Mouse (Mus musculus): Measurements from ENCODE around the gene Iqschfp. TPM values are rescaled to one million over a fixed set of nuclear protein-coding genes. Genes with fewer than 3 reads are reported as not detected.

Gene Iqschfp
- polyA plus RNA-seq, 1 experiment, result not detected

DNA sequence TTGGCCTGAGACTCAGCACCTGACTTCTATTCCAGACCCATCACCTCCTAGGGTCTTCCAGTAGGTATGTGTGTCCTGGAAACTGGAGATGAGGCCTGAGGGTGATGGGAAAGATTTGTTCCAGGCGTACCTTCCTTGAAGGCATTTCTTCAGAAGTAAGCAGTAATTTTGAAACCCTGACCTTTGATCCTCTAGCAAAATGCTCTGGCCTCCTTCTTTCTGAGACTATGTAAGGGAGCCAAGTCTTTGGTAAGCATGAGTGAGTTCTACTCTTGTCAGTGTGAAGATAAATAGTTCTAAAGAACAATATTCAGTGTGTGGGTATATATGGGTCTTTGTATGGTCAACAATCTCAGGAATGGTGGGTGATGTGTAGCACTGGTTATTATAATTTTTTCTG, 238.4 kb downstream of the Iqschfp start:
- no peaks in the 10 kb centered on the region for H3K4me1 ChIP-seq (ENCODE audit: control insufficient read depth, insufficient read depth, low read length)
- WGBS, result 91% methylated on average over 1 of the region's 1 CpGs
- no peak for TF ChIP-seq CTCF (IDR thresholded peaks at IDR 0.05; ENCODE audit: insufficient read depth, low read depth, low read length)
- TF ChIP-seq POLR2A (IDR thresholded peaks at IDR 0.05; ENCODE audit: insufficient read depth, low read depth, low read length), result no peak
- H3K27ac ChIP-seq (ENCODE audit: insufficient read depth, low read depth, low read length), result no peak overlapping the region
- H3K4me3 ChIP-seq (ENCODE audit: insufficient read depth, low read depth, low read length), result no peak overlapping the region

DNA sequence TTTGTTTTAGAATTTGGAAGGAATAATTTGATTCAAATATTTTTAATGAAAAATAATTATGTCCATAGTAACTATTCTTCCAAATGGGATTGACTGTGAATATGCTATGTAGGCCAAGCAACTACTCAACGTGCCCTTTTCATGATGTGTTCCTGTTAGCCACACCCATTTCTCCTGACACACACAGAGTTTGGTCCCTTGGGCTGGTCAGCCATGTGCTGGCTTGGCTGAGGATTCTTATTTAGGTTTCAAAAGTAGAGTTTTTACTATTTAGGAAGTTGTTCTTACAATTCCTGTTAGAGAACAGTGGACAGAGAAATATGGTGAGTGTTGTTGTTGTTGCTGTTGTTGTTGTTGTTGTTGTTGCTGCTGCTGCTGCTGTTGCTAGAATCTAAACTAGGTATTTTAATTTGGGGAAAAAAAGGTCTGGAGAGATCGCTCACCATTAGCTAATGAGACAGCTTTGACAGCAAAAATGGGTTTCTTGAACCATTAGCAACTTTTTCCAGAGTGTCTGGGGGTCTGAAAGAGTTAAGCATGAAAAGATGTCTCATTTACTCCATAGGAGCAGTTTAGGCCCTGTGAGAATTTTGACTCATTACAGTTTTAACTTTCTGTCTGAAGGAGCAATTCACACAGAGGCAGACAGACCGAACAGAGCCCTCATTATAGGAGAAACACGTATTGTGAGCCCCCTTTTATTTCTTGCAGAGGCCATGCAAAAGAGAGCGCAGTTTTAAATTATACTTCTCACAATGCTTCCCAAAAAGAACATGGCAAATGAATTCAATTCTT, 247.0 kb downstream of the Iqschfp start:
- H3K4me1 ChIP-seq (ENCODE audit: control insufficient read depth, insufficient read depth, low read length), result no peaks in the 10 kb centered on the region
- TF ChIP-seq POLR2A (IDR thresholded peaks at IDR 0.05; ENCODE audit: insufficient read depth, low read depth, low read length), result no peak
- TF ChIP-seq CTCF (IDR thresholded peaks at IDR 0.05; ENCODE audit: insufficient read depth, low read depth, low read length), result no peak
- no peak overlapping the region for H3K4me3 ChIP-seq (ENCODE audit: insufficient read depth, low read depth, low read length)
- H3K27ac ChIP-seq (ENCODE audit: insufficient read depth, low read depth, low read length), result no peak overlapping the region
- WGBS, result 50% methylated on average over 5 of the region's 5 CpGs

DNA sequence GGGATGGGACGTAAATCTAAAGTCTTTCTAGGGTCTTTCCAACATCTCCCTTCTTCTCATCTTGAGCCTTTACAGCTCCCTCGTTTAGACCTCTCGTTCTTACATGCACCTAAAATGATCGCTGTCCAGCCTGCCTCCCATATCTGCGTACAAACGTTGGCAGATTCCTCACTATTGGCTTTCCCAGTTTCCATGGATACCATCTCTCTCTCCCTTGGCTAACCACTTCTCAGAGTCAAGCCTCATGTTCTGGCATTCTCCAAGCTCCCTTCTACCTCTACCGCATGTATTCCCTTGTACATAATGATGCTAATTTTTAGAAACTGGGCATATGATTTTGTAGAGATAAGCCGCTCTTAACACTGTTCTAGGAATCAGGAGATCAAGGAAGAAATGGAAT, 258.7 kb downstream of the Iqschfp start:
- 71% methylated on average over 8 of the region's 8 CpGs for WGBS
- no peak for TF ChIP-seq CTCF (IDR thresholded peaks at IDR 0.05; ENCODE audit: insufficient read depth, low read depth, low read length)
- TF ChIP-seq POLR2A (IDR thresholded peaks at IDR 0.05; ENCODE audit: insufficient read depth, low read depth, low read length), result no peak
- no peak overlapping the region for H3K27ac ChIP-seq (ENCODE audit: insufficient read depth, low read depth, low read length)
- no peaks in the 10 kb centered on the region for H3K4me1 ChIP-seq (ENCODE audit: control insufficient read depth, insufficient read depth, low read length)
- H3K4me3 ChIP-seq (ENCODE audit: insufficient read depth, low read depth, low read length), result no peak overlapping the region

DNA sequence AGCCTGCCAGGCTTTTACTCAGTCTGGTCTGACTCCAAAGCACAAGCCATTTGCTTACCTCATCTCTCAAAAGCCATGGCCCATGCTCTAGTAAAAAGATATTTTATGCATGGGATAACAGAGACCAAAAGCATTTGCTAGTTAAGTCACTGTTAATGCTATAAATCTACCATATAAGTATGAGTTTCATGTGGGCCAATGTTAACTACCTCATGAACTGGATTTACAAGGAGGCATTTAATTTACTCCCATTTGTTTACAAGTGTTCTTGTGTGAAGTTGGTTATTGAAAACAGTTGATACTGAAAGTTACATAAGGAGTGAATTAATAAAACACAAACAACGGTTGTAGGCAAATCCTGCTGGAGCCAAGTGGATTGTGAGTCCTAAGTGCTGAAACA, 268.1 kb downstream of the Iqschfp start:
- H3K4me3 ChIP-seq (ENCODE audit: insufficient read depth, low read depth, low read length), result no peak overlapping the region
- WGBS, result 36% methylated on average over 1 of the region's 1 CpGs
- H3K4me1 ChIP-seq (ENCODE audit: control insufficient read depth, insufficient read depth, low read length), result no peaks in the 10 kb centered on the region
- TF ChIP-seq POLR2A (IDR thresholded peaks at IDR 0.05; ENCODE audit: insufficient read depth, low read depth, low read length) (no peak), CTCF (IDR thresholded peaks at IDR 0.05; ENCODE audit: insufficient read depth, low read depth, low read length) (no peak)
- no peak overlapping the region for H3K27ac ChIP-seq (ENCODE audit: insufficient read depth, low read depth, low read length)

DNA sequence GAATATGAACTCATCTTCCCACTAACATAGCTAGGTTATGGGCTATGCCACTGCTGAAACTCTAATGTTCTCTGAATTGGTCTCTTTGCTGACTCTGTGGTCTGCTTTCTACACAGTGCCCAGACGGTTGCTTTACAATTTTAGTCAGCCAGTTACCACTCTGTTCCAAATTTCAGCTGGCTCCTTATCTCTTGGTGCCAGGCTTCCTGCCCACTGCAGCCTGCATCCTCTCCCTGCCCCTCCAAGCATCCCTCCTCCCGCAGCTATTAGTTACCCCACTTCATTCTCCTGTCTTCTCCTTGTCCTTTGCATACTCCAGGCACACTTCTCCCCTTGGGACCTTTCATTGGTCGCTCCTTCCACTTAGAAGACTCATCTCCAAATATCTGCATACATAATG, 268.7 kb downstream of the Iqschfp start:
- WGBS, result 60% methylated on average over 3 of the region's 3 CpGs
- H3K27ac ChIP-seq (ENCODE audit: insufficient read depth, low read depth, low read length), result no peak overlapping the region
- TF ChIP-seq POLR2A (IDR thresholded peaks at IDR 0.05; ENCODE audit: insufficient read depth, low read depth, low read length) (no peak), CTCF (IDR thresholded peaks at IDR 0.05; ENCODE audit: insufficient read depth, low read depth, low read length) (no peak)
- no peaks in the 10 kb centered on the region for H3K4me1 ChIP-seq (ENCODE audit: control insufficient read depth, insufficient read depth, low read length)
- no peak overlapping the region for H3K4me3 ChIP-seq (ENCODE audit: insufficient read depth, low read depth, low read length)

DNA sequence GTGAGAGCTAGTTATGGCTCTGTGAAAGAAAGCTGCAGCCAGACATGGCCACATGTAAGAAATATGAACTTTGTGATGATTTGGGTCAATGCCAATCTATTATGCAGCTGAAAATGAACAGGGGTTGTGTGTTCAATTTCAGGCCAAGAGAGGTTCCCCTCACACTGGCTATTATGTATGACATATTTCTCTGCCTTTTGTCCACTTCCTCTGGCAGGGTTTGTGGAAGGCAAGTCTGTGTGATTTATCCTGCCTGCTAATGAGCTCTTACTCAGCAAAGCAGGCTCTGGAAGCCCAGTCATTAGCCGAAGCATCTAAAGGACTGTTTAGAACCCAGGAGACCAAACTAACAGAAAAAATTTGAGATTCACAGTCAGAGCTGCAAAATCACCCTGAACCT, 286.2 kb downstream of the Iqschfp start:
- TF ChIP-seq POLR2A (IDR thresholded peaks at IDR 0.05; ENCODE audit: insufficient read depth, low read depth, low read length), result no peak
- TF ChIP-seq CTCF (IDR thresholded peaks at IDR 0.05; ENCODE audit: insufficient read depth, low read depth, low read length), result no peak
- Histone ChIP-seq H3K4me1 (ENCODE audit: control insufficient read depth, insufficient read depth, low read length) (no peaks in the 10 kb centered on the region), H3K27ac (ENCODE audit: insufficient read depth, low read depth, low read length) (no peak overlapping the region), H3K4me3 (ENCODE audit: insufficient read depth, low read depth, low read length) (no peak overlapping the region)
- WGBS, result 44% methylated on average over 1 of the region's 1 CpGs

DNA sequence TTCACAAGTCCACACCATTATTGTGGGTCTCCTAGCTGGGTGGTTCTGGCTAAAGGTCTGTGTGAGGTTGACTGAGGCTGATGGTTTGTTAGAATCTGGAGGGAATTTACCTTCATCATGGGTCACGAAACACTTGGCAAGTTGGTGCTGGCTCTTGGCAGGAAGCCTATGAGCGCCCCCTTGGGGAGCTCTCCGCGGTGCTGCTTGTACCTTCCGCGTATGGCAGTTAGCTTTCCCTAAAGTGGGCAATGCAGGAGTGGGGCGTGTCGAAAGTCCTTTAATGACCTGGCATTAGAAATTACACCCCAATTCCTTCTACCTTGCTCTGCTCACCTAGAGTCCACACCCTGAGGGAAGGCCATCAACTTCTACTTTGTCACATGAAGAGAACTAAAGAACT, 295.4 kb downstream of the Iqschfp start:
- no peak overlapping the region for H3K27ac ChIP-seq (ENCODE audit: insufficient read depth, low read depth, low read length)
- TF ChIP-seq CTCF (IDR thresholded peaks at IDR 0.05; ENCODE audit: insufficient read depth, low read depth, low read length), result no peak
- no peak for TF ChIP-seq POLR2A (IDR thresholded peaks at IDR 0.05; ENCODE audit: insufficient read depth, low read depth, low read length)
- H3K4me1 ChIP-seq (ENCODE audit: control insufficient read depth, insufficient read depth, low read length), result no peaks in the 10 kb centered on the region
- H3K4me3 ChIP-seq (ENCODE audit: insufficient read depth, low read depth, low read length), result no peak overlapping the region
- 78% methylated on average over 8 of the region's 8 CpGs for WGBS

DNA sequence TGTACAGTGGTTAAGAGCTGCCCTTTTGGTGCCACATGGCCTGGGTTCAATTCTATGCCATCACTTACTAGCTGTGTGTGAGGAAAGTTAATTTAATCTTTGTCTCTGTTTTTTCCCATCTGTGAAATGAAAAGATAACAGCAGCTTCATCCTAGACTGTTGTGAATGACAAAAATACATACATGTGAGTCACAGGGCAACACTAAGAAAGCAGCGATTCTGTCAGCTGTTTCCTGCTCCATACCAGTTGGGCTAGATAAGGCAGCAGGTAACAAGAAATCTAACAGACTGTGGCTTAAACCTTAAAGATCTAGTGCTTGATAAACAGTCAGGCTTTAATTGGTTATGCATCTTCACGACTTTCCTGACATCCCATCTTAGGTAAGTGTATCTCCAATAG, 297.1 kb downstream of the Iqschfp start:
- no peak overlapping the region for H3K27ac ChIP-seq (ENCODE audit: insufficient read depth, low read depth, low read length)
- TF ChIP-seq CTCF (IDR thresholded peaks at IDR 0.05; ENCODE audit: insufficient read depth, low read depth, low read length), result no peak
- TF ChIP-seq POLR2A (IDR thresholded peaks at IDR 0.05; ENCODE audit: insufficient read depth, low read depth, low read length), result no peak
- no peaks in the 10 kb centered on the region for H3K4me1 ChIP-seq (ENCODE audit: control insufficient read depth, insufficient read depth, low read length)
- WGBS, result 90% methylated on average over 2 of the region's 2 CpGs
- H3K4me3 ChIP-seq (ENCODE audit: insufficient read depth, low read depth, low read length), result no peak overlapping the region

DNA sequence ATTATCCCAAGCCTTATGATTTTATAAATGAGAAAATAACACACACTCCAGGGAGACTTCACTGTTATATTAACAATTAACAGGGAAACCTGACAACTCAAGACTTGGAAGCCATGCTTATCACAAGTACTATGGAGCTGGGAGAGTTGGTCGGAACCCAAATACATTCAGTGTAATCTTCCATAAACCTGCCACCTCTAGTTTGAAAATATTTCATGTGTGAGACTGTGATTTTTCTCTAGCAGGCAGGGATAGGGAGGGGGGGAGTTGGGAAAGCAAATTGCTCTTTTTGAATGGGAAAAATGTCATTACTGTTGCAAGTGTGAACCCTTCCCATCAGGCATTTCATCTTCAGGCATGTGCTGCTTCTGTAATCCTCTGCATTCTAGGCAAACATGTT, 304.9 kb downstream of the Iqschfp start:
- TF ChIP-seq POLR2A (IDR thresholded peaks at IDR 0.05; ENCODE audit: insufficient read depth, low read depth, low read length) (no peak), CTCF (IDR thresholded peaks at IDR 0.05; ENCODE audit: insufficient read depth, low read depth, low read length) (no peak)
- 88% methylated on average over 1 of the region's 1 CpGs for WGBS
- no peaks in the 10 kb centered on the region for H3K4me1 ChIP-seq (ENCODE audit: control insufficient read depth, insufficient read depth, low read length)

More for the DNA sequence above, 304.9 kb downstream of the Iqschfp start:
- Histone ChIP-seq H3K4me3 (ENCODE audit: insufficient read depth, low read depth, low read length) (no peak overlapping the region), H3K27ac (ENCODE audit: insufficient read depth, low read depth, low read length) (no peak overlapping the region)
